Mouse (Mus musculus) brown adipose tissue, adult 24 weeks (tissue): Measurements from ENCODE around the gene Htr1d. TPM values are rescaled to one million over a fixed set of nuclear protein-coding genes. Genes with fewer than 3 reads are reported as not detected.
A peak's percentile ranks its signal among the peaks of the same experiment; 100 is the strongest.

Experiments used
- H3K27ac ChIP-seq: fragments of 200-500 bp; replicated peaks from 2 replicates; pipeline ENCODE4 v1.5.1; 2012; ENCODE audit warnings: low read depth, mild to moderate bottlenecking, low read length
- H3K4me1 ChIP-seq: fragments of 200-500 bp; 2 replicates; pipeline ENCODE4 v1.6.1; 2012; ENCODE audit warnings: low read length, mixed read lengths; ENCODE audit not compliant: control insufficient read depth, insufficient read depth, insufficient read length
- H3K4me3 ChIP-seq: fragments of 200-500 bp; 2 replicates; pipeline ENCODE4 v1.5.1; 2012; ENCODE audit warnings: low read depth, mild to moderate bottlenecking, low read length, moderate library complexity; ENCODE audit not compliant: insufficient read depth
- polyA plus RNA-seq: library from polyadenylated mRNA; stranded (reverse); fragments of >200 nt; gene quantifications from 2 replicates; pipeline ENCODE4 v1.2.4, GENCODE M21; 2012; ENCODE audit not compliant: missing spikeins, insufficient read depth, insufficient read length

Gene Htr1d
- polyA plus RNA-seq, 1 experiment = not detected

GRCm38 (mm10) chr4:136434029-136434428, 10.7 kb downstream of the Htr1d start:
- H3K4me1 ChIP-seq = no peaks in the 10 kb centered on the region
- no peak overlapping the region for H3K4me3 ChIP-seq
- no peak overlapping the region for H3K27ac ChIP-seq

- no peak overlapping the region for H3K4me3 ChIP-seq
- H3K4me1 ChIP-seq = no peaks in the 10 kb centered on the region
- H3K27ac ChIP-seq = no peak overlapping the region
These were observed 15.8 kb downstream of the Htr1d start for GRCm38 (mm10) chr4:136439106-136439505.

GRCm38 (mm10) chr4:136441354-136442043, 18.2 kb downstream of the Htr1d start:
- no peak overlapping the region; the same call in 1 of the 2 replicates for H3K27ac ChIP-seq
- no peaks in the 10 kb centered on the region for H3K4me1 ChIP-seq
- H3K4me3 ChIP-seq = no peak overlapping the region

- H3K4me1 ChIP-seq = no peaks in the 10 kb centered on the region
- H3K4me3 ChIP-seq = no peak overlapping the region
- H3K27ac ChIP-seq = no peak overlapping the region
These were observed 21.2 kb downstream of the Htr1d start for GRCm38 (mm10) chr4:136444561-136444960.

- Histone ChIP-seq H3K4me3 (no peak overlapping the region), H3K27ac (no peak overlapping the region), H3K4me1 (no peaks in the 10 kb centered on the region)
These were observed 26.5 kb downstream of the Htr1d start for GRCm38 (mm10) chr4:136449795-136450194.

GRCm38 (mm10) chr4:136450271-136450670, 26.9 kb downstream of the Htr1d start:
- Histone ChIP-seq H3K4me3 (no peak overlapping the region), H3K4me1 (no peaks in the 10 kb centered on the region), H3K27ac (no peak overlapping the region)

- Histone ChIP-seq H3K4me3 (no peak overlapping the region), H3K4me1 (no peaks in the 10 kb centered on the region), H3K27ac (no peak overlapping the region)
These were observed 28.2 kb downstream of the Htr1d start for GRCm38 (mm10) chr4:136451564-136451963.

GRCm38 (mm10) chr4:136452286-136452685, 29.0 kb downstream of the Htr1d start:
- Histone ChIP-seq H3K4me1 (no peaks in the 10 kb centered on the region), H3K4me3 (no peak overlapping the region), H3K27ac (no peak overlapping the region)

GRCm38 (mm10) chr4:136452792-136453191, 29.5 kb downstream of the Htr1d start:
- H3K27ac ChIP-seq = no peak overlapping the region

GRCm38 (mm10) chr4:136454850-136455260, 31.5 kb downstream of the Htr1d start:
- peak overlapping the region; percentile 65 for H3K4me3 ChIP-seq

More at GRCm38 (mm10) chr4:136452792-136453191, 29.5 kb downstream of the Htr1d start:
- Histone ChIP-seq H3K4me1 (no peaks in the 10 kb centered on the region), H3K4me3 (no peak overlapping the region)

GRCm38 (mm10) chr4:136456516-136457218, 33.3 kb downstream of the Htr1d start:
- H3K4me3 ChIP-seq = no peak overlapping the region
- H3K27ac ChIP-seq = no peak overlapping the region
- H3K4me1 ChIP-seq = peaks cover 5% of the 10 kb centered on the region; the same call in 1 of the 2 replicates

More at GRCm38 (mm10) chr4:136454850-136455260, 31.5 kb downstream of the Htr1d start:
- Histone ChIP-seq H3K4me1 (peaks cover 4% of the 10 kb centered on the region; the same call in 1 of the 2 replicates), H3K27ac (no peak overlapping the region)

GRCm38 (mm10) chr4:136458276-136458675, 35.0 kb downstream of the Htr1d start:
- H3K27ac ChIP-seq = 0 out of 2 replicates have a peak overlapping the region, but pooled peaks have one; percentile 0
- no peak overlapping the region for H3K4me3 ChIP-seq
- peaks cover 9% of the 10 kb centered on the region; the same call in 1 of the 2 replicates for H3K4me1 ChIP-seq

- Histone ChIP-seq H3K27ac (peak overlapping the region; percentile 16; the same call in 1 of the 2 replicates), H3K4me3 (no peak overlapping the region), H3K4me1 (peaks cover 13% of the 10 kb centered on the region; the same call in 1 of the 2 replicates)
These were observed 35.9 kb downstream of the Htr1d start for GRCm38 (mm10) chr4:136459210-136459609.

- Histone ChIP-seq H3K4me1 (peaks cover 30% of the 10 kb centered on the region), H3K27ac (peak overlapping the region; percentile 90), H3K4me3 (no peak overlapping the region)
These were observed 37.9 kb downstream of the Htr1d start for GRCm38 (mm10) chr4:136461206-136461605.

GRCm38 (mm10) chr4:136461761-136462085, 38.4 kb downstream of the Htr1d start:
- Histone ChIP-seq H3K27ac (peak overlapping the region; percentile 90), H3K4me3 (peak overlapping the region; percentile 88), H3K4me1 (peaks cover 32% of the 10 kb centered on the region)
